In the genomic region with DNA sequence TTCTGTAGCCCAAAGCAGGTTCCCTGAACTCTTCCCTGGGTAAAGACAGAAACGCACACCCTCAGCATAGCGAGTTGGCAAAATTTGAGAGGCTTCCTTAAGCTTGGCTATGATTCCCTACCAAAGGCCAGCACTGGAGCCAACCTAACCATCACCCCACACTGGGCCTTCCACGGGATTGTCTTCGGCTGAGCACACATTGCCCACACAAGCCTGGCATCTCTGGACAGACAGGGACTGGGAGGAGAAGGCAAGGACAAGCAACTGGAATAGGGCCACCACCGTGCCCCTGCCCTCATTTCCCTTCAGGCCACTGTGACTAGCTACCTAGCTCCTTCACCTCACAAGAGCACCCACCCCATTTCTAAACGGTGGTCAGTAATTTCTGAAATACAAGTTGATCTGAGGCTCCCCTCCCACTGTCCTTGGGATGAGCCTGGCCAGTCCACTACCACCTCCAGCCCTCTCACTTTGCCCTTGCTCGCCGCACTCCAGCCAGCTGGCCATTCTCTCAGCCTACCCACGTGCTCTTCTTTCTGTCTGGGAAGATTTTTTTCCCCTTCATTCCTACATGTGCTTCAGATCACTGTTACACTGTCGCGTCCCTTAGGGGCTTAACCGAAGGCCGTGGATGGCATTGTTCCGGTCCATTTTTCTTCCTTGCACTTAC, we compare ENCODE assay signal across 8 mouse cellular contexts. TPM values are rescaled to one million over a fixed set of nuclear protein-coding genes. Genes with fewer than 3 reads are reported as not detected.
DNase-seq lines count a peak whose midpoint lies in the region; ATAC-seq and TF ChIP-seq lines count a peak whose summit lies in the region.

A gene (minus strand): TSS at position 57 of the 670 bp plus-strand sequence.

- peaks cover 23% of the 10 kb centered on the region for H3K27me3 ChIP-seq in heart, embryonic 10.5 days (ENCODE audit: insufficient read depth, poor library complexity, severe bottlenecking)
- H3K27me3 ChIP-seq in neural tube, embryonic 13.5 days: peaks cover 20% of the 10 kb centered on the region

- ATAC-seq in neural tube, embryonic 13.5 days (ENCODE audit: low read depth): peak; percentile 21; the same call in 1 of the 2 replicates
- no peak for ATAC-seq in frontal cortex, adult (ENCODE audit: low TSS enrichment)

- H3K4me2 ChIP-seq in neural tube, embryonic 13.5 days: peak within 1 kb of the TSS; percentile 81

- H3K36me3 ChIP-seq in heart, embryonic 10.5 days: no peaks in the 10 kb centered on the region
- no peaks in the 10 kb centered on the region for H3K36me3 ChIP-seq in neural tube, embryonic 13.5 days

- peak within 1 kb of the TSS; percentile 84 for H3K9ac ChIP-seq in neural tube, embryonic 13.5 days

- TF ChIP-seq POLR2A in cortical plate, adult 2 months (IDR thresholded peaks at IDR 0.05; ENCODE audit: extremely low read depth, insufficient read depth, low read length): no peak

- WGBS in heart, embryonic 10.5 days: 71% methylated on average over 14 of the region's 14 CpGs
- 74% methylated on average over 14 of the region's 14 CpGs for WGBS in neural tube, embryonic 13.5 days

- H3K27ac ChIP-seq in layer of hippocampus, adult 2 months: peak within 1 kb of the TSS; percentile 83
- peak within 1 kb of the TSS; percentile 69 for H3K27ac ChIP-seq in cortical plate, adult 2 months (ENCODE audit: insufficient read depth, low read length)
- H3K27ac ChIP-seq in heart, embryonic 10.5 days: peak within 1 kb of the TSS; percentile 97
- peak within 1 kb of the TSS; percentile 75 for H3K27ac ChIP-seq in neural tube, embryonic 13.5 days (replicated peaks)

- H3K4me1 ChIP-seq in cortical plate, adult 2 months (ENCODE audit: control insufficient read depth, insufficient read depth, low read length): no peaks in the 10 kb centered on the region; the same call in 1 of the 2 replicates
- H3K4me1 ChIP-seq in heart, embryonic 10.5 days: peaks cover 36% of the 10 kb centered on the region
- H3K4me1 ChIP-seq in neural tube, embryonic 13.5 days (replicated peaks): peaks cover 22% of the 10 kb centered on the region

- H3K9me3 ChIP-seq in heart, embryonic 10.5 days: no peaks in the 10 kb centered on the region
- peaks cover 2% of the 10 kb centered on the region; the same call in 1 of the 2 replicates for H3K9me3 ChIP-seq in neural tube, embryonic 13.5 days

- no peak for DNase-seq in layer of hippocampus, adult 2 months (ENCODE audit: low spot score in 2 of 2)
- no peak for DNase-seq in layer of hippocampus, adult 11-12 months (ENCODE audit: low spot score)
- no peak for DNase-seq in heart, embryonic 10.5 days (ENCODE audit: low spot score)
- DNase-seq in layer of hippocampus, postnatal 36 days: no peak
- no peak for DNase-seq in adrenal gland, postnatal 10 days

- peak within 1 kb of the TSS; percentile 69 for H3K4me3 ChIP-seq in layer of hippocampus, adult 2 months
- H3K4me3 ChIP-seq in cortical plate, adult 2 months (ENCODE audit: insufficient read depth, low read length): peak within 1 kb of the TSS; percentile 44
- peak within 1 kb of the TSS; percentile 83 for H3K4me3 ChIP-seq in heart, embryonic 10.5 days
- H3K4me3 ChIP-seq in neural tube, embryonic 13.5 days: peak within 1 kb of the TSS; percentile 73

- no peak for TF ChIP-seq CTCF in layer of hippocampus, adult 2 months (conservative IDR thresholded peaks at IDR 0.05)
- TF ChIP-seq CTCF in cortical plate, adult 2 months (IDR thresholded peaks at IDR 0.05; ENCODE audit: extremely low read depth, insufficient read depth, low read length): no peak

RNA-seq across cellular contexts. Expression of the gene that starts here (rescaled TPM):
- 10 to 100 TPM; 90.4 to 92.1 TPM for total RNA-seq in layer of hippocampus, adult 2 months (2021)
- polyA plus RNA-seq in cortical plate, adult 2 months (2012; rRNA removed): 30.8 and 34.6 TPM in 2 replicates
- polyA plus RNA-seq in heart, embryonic 10.5 days (2016; fragmentation: Nextera tagmentation; extraction: Ambion mirVana): 119 and 154 TPM in 2 replicates
- 10 to 100 TPM; 88.6 to 92.1 TPM for total RNA-seq in layer of hippocampus, postnatal 36 days (2021)
- polyA plus RNA-seq in neural tube, embryonic 13.5 days (2015; fragmentation: Nextera tagmentation; extraction: Ambion mirVana): 30.5 and 31.9 TPM in 2 replicates
- 1 to 10 TPM; 4.1 to 8.3 TPM for total RNA-seq in adrenal gland, postnatal 10 days (2021)

Comparison
In these comparisons a context has a peak if more than half of its experiments do, and no peak if none do; other contexts are left out.
1. RNA of the gene that starts here (total RNA-seq): 88.6 to 92.1 TPM in layer of hippocampus, postnatal 36 days and 90.4 to 92.1 TPM in layer of hippocampus, adult 2 months; 4.1 to 8.3 TPM in adrenal gland, postnatal 10 days; every median in the first group is over 4 times any median in the second.
2. Peak in every context shown above with its lines, with median percentiles within 50 percentile points of each other: H3K27ac ChIP-seq and H3K4me3 ChIP-seq.